Comparison of ENCODE assay signal across 1 mouse cellular context in the genomic region with DNA sequence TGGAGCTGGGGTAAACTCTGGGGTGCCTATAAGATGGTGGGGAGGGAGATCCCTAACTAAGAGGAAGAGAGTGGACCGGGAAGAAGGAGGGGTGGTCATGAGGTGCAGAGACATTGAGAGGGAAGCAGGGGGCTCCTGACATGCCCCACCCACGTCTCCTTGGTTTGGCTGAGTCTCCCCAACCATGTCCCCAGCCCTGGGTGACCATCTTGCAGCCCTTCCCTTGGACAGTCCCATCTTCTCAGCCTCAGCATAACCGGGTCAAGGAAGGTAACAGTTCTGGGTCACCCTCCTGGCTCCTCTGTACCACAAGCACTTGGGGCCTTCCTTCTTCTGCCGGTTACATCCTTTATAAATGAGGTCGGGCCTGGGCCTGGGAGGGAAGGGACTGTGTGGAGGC.
TF ChIP-seq lines count a peak whose summit lies in the region.

No protein-coding gene starts in this region.

TF ChIP-seq in MEL, 35 proteins besides CTCF, POLR2A, EP300 and RAD21:
- TF ChIP-seq ELF1 (IDR thresholded peaks at IDR 0.05; ENCODE audit: low read depth, low read length) (no peak), USF2 (IDR thresholded peaks at IDR 0.05; ENCODE audit: borderline replicate concordance in 1 of 2, insufficient read depth in 1 of 2, low read depth in 1 of 2, low read length in 2 of 2) (no peak), POLR2AphosphoS2 (IDR thresholded peaks at IDR 0.05; ENCODE audit: low read length) (peak; percentile 20; the same call in 1 of the 2 replicates)
